Mouse (Mus musculus): Measurements from ENCODE around the gene Fam205c. TPM values are rescaled to one million over a fixed set of nuclear protein-coding genes. Genes with fewer than 3 reads are reported as not detected.
"Not testable (repeated sequence)": the region's sequence is repeated elsewhere in the genome, so short reads cannot be mapped to it uniquely, and the experiment has no call there.

Gene Fam205c
- total RNA-seq, 2 experiments from 2014 or later, result 0.30 to 0.52 TPM

DNA sequence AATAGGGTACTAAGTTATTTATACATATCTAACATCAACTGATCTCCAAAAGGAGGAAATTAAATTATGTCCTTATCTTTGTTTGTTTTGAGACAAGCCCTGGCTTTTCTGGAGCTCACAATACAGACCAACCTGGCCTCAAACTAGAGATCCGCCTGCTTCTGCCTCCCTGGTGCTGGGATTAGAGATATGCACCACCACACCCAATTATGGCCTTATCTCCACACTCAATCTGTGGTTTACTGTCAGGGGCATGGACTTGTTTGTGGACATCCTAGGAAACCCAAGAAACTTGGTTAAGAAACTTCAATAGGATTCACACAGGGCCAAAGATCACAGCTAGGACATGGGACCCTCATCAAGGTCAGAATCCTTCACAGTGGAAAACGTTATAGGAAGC, 3.6 kb upstream of the Fam205c start:
- no peak for DNase-seq (ENCODE audit: low spot score in 2 of 2)

DNA sequence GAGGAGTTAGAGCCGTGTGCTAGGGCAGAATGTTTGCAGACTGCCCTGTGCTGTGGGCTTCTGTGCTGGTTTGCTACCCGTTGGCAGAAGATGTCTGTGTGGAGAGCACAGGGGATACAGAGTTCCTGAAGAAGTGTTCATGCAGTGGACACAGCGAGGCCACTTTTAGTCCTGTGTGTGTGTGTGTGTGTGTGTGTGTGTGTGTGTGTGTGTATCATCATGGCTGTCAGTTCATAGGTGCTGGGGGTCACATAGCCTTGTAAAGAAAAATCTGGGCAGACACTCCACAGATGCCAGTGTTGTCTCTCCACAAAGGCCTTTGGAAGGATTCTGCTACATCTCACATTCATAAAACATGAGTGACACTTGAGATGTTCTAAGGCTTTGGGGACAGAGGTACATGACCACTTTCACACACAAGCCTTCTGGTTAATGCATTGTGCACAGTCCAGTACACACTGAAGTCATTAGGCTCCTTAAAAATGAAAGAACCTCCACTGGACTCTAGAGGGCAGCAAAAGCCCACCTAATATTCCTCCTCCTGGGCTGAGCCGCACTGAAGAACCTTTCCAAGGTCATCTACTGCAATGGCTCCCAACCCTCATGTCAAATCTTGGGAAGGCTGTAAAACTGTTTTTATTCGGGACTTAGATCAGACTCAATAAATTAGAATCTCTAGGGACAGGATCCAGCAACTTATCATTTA, 2.7 kb upstream of the Fam205c start:
- DNase-seq (ENCODE audit: low spot score in 2 of 2), result peak; percentile 40 to 74

DNA sequence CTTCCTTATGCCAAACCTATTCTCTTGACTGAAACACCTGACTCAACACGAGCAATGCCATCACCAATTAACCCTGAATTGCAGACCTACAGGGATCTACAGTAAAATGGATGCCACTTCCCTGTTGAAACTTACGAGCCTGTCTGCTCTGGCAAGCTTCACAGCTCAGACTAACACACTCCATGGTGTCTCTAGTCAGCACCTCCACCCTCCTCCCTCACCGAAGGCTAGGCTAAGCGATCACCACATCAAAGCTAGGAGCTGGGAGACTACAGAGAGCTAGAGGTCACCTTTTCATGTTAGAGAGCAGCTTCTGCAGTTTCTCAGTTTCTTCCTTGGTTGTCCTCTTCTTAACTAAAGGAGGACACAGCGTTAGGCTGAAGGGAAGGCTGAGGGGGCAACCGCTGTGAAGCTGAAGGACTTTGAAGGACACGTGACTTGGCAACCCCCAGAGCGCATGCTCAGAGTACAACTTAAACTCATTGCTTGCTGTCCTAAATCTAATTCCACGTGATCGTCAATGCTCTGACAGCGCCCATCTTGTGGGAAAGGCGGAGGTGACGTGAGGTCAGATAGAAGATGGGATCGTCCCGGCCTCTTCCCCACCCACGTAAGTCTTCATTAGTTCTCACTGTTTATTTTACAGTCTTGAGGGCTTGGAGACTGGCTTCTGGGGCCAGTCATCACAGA, 1.1 kb downstream of the Fam205c start:
- DNase-seq (ENCODE audit: low spot score in 2 of 2), result no peak

DNA sequence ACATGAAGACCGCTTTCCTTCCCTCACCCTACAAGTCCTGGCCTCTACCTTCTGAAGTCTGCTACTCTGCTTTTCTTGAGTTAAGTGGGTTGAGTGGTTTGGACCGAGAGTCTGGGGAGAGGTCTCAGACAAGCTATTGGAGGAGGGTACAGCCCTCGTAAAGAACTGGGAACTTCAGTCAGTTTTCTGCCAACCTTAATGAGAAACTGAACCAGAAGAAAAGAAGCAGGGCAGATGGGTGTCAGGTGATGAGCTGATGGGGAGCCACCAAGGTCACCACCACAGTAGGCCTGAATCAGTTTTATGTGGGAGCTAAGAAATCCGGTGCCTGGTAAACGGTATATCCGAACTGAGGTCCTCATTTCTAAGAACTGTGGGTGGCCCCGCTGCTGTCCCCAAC, 1.9 kb downstream of the Fam205c start:
- DNase-seq (ENCODE audit: low spot score in 2 of 2), result no peak

DNA sequence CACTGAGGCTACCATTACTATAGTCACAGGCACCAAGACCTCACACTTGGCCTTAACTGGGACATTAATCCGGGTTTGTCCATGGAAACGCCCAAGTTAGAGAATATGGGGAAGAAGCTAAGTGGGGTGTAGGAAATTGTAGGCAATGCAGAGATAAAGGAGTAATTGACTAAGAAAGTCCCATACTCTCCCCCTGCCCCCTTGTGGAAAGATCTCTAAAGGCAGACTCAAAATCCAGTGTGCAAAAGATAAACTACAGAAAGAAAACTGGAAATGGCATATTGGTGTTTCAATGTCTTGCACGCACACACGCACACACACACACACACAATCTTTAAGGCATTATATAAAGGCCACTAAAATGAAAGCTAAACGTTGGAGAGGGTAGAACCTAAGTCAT, 3.3 kb downstream of the Fam205c start:
- DNase-seq (ENCODE audit: low spot score in 2 of 2), result peak in 1 of 2 experiments; percentile 25

DNA sequence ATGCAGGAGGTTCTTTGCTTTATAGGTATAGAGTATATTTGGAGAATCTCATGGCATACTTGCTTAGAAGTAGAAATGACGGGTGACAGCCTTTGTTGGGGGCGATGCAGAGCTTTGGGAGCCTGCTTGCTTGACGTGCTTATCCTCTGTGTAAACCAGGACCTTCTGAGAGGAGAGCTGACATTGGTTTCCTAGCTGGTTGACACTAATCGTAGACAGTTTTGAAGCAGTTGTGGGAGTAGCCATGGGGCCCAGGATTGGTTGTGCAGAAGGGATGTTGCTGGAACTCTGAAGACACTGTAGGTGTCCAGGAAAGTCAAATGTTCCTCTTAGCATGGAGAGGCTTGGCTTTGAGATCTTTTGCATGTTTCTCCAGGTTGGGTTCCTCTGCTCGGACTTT, 5.8 kb downstream of the Fam205c start:
- no peak for DNase-seq (ENCODE audit: low spot score in 2 of 2)

DNA sequence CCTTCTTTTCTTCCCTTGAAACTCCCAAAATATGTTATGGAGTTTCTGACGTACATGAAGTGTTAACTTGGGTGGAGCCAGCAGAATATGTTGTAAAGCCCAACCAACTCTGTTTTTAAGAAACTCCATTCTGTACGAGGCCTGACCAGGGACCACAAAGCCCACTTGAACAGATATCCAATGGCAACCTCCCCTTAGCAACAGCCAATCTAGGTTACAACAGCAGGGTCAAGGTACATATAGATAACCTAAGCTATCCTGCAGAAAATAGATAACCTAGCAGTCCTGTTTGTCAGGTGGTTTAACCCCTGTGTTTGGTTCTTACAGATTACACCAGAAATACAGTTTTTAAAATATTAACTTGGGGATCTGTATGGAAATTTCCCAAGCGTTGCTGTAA, 6.6 kb downstream of the Fam205c start:
- DNase-seq (ENCODE audit: low spot score in 2 of 2), result no peak

DNA sequence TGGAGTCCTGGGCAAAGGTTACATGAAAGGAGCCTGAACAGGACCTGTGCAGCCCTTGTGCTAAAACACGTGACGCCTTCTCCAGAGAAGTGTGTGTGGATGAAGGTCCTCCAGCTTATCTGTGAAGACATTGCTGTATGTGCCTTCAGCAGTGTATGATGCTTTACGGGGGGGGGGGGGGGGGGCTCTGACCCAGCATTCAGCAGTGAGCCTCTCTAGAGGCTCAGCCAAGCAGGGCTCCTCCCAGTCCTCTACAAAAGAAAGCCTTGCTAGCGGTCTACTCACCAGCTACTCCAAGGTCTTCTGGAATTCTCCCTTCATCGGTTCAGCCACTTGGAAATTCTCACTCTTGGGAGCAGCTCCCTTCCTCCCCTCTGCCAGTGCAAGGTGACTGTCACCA, 10.5 kb downstream of the Fam205c start:
- DNase-seq (ENCODE audit: low spot score in 2 of 2), result not testable (repeated sequence)

DNA sequence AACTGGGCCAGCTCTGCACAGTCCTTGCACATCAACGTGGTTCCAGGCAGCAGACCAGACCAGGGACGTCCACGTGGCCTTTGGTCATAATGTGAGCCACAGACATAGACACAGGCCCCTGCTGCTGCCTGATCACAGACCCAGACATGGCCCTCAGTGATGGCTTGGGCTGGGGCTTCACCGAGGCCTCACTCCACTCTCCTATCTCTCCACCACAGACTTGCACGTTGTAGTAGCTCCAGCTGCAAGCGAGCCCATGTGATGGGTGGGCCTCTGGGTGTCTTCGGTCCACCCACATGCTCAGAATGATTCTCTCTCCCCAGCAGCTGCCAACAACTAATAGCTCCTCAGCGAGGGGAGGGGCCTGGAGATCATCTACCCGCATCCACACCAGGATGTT, 13.6 kb downstream of the Fam205c start:
- DNase-seq (ENCODE audit: low spot score in 2 of 2), result not testable (repeated sequence)

DNA sequence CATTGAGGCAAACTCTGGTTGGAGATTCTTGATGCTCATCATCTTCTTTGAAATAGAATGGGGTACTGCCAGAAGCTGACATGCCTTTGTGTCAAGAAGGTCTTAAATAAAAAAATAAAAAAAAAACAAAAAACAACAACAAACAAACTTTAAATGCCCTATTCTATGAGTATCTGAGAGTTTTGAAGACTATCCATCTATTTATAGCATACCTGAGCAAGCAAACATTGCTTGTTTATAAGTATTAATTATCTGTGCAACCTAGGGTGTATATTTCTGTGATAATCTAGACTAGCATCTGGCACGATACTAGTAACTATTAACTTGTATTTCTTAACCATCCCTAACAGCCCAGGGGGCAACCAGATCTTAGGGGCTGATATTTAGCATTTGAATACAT, 17.4 kb downstream of the Fam205c start, which contains the start of gene Gm12394:
Gene Gm12394, minus strand, starts transcription at position 101 of the 400 bp plus-strand sequence.
- not testable (repeated sequence) for DNase-seq (ENCODE audit: low spot score in 2 of 2)

DNA sequence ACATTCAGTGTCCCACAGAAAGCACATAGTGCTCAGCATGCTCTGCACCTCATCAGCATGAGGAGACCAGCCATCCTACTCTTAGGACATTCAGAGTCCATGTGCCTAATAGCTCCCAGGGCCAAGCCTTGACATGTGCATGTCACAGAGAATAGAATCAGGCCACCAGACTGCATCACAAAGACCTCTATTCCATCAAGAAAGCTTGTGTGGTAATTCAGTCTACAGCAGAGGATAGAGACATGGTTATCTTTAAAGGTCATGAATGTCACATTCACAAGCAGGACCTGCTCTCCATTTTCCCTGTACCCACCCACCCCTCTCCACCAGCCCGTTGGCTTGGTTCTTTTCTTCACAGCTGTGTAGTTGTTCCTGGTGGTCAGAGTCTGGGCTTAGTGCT, 20.2 kb downstream of the Fam205c start, which contains the start of gene Fam205a1:
Gene Fam205a1, minus strand, starts transcription at position 101 of the 400 bp plus-strand sequence.
- DNase-seq (ENCODE audit: low spot score in 2 of 2), result not testable (repeated sequence)

Other genes with a start within 250 kb of the Fam205c start
- gene Gm2564, start 244.5 kb downstream of the Fam205c start, total RNA-seq (2021), result 10 to 100 TPM in 1 of 2 experiments, 1 to 10 TPM in 1; 10.0 to 11.6 TPM
- 1 to 10 TPM in 1 of 2 experiments, under 1 TPM in 1; 0.89 to 2.4 TPM for gene Ccl27b, start 219.0 kb downstream of the Fam205c start, total RNA-seq (2021)
- under 1 TPM in 1 of 2 experiments, not detected in 1; 0.32 TPM for gene Il11ra2, start 212.3 kb downstream of the Fam205c start, total RNA-seq (2021)
- gene 4930578G10Rik, start 138.7 kb downstream of the Fam205c start, total RNA-seq (2021), result 1 to 10 TPM in 1 of 2 experiments, under 1 TPM in 1; 0.99 to 1.3 TPM
- under 1 TPM in 1 of 2 experiments, not detected in 1; 0.82 TPM for gene Ccl19, start 117.7 kb downstream of the Fam205c start, total RNA-seq (2021)
- gene Ccl21a, start 100.2 kb downstream of the Fam205c start, total RNA-seq (2021), result not detected
- under 1 TPM in 1 of 2 experiments, not detected in 1; 0.10 TPM for gene Fam205a1, start 20.3 kb downstream of the Fam205c start, total RNA-seq (2021)
- 1 to 10 TPM in 1 of 2 experiments, under 1 TPM in 1; 0.68 to 1.0 TPM for gene Gm12394, start 17.5 kb downstream of the Fam205c start, total RNA-seq (2021)
- gene Phf24, start 42.4 kb upstream of the Fam205c start, total RNA-seq (2021), result 100 to 1,000 TPM; 162 to 167 TPM
- gene Dnajb5, start 75.6 kb upstream of the Fam205c start, total RNA-seq (2021), result 100 to 1,000 TPM; 197 to 234 TPM
- not detected for gene 1700022I11Rik, start 95.4 kb upstream of the Fam205c start, total RNA-seq (2021)
- gene Vcp, start 126.3 kb upstream of the Fam205c start, total RNA-seq (2021), result 100 to 1,000 TPM; 177 to 190 TPM
- 10 to 100 TPM in 1 of 2 experiments, 1 to 10 TPM in 1; 9.8 to 13.8 TPM for gene Fancg, start 136.3 kb upstream of the Fam205c start, total RNA-seq (2021)
- gene Pigo, start 151.6 kb upstream of the Fam205c start, total RNA-seq (2021), result 10 to 100 TPM; 26.1 to 26.4 TPM
- gene Stoml2, start 157.5 kb upstream of the Fam205c start, total RNA-seq (2021), result 100 to 1,000 TPM; 106 to 107 TPM
- gene Fam214b, start 172.0 kb upstream of the Fam205c start, total RNA-seq (2021), result 10 to 100 TPM; 36.4 to 36.6 TPM
- 10 to 100 TPM; 33.9 to 34.9 TPM for gene Unc13b, start 184.7 kb upstream of the Fam205c start, total RNA-seq (2021)

All from layer of hippocampus, adult 18-20 months (tissue).